Mouse (Mus musculus): ENCODE data around the gene Rffl. TPM values are rescaled to one million over a fixed set of nuclear protein-coding genes. Genes with fewer than 3 reads are reported as not detected.

Gene Rffl
- total RNA-seq, 2 experiments from 2014 or later: 3.8 to 4.2 TPM

DNA sequence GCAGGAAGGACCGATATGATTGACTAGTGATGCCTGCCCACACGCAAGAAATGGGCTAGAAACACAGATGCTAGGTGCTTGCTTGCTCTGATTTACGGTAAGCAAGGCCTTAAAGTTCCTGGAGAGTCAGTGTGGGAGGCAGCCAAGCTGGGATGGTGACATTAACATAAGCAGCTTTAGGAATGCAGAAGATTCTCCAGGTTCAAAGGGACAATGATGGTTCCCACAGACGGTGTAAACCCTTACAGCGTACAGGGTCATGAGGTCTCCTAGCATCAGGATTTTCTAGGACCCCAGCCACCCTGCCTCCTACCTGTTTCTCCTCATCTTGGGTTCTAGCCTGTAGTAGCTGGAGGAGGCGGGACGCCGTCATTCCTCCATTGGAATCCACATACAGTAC lies 12.2 kb upstream of the Rffl start:
- intact Hi-C loops (cut with DNase I): no loop called here
- no peak for DNase-seq (ENCODE audit: low spot score)

DNA sequence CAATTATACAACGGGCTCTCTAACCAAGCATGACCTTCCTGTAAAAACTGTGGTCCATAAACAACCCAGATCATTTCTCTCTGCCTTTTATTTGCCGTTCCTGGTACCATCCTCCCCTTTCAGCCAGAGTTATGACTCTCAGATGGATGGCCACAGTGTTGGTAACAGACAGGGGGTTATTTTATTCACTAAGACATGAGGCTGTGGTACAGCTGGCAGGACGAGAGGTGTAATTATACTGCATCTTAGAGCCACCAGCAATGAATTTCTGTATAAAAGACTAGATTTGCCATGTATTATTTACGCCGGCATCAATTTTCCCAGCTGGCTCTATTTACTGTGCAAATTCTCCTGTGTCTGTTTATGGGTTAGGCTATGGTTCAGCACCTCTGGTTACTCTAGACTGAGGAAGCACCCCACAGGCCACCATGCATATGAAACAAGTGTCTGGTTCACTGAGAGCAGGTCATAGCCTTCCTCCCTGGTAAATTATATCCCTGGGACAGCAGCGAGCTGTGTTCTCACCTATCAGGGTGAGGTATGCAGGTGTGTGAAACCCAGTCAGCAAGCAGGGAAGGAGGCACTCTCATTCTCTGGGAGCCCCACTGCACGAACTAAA lies 6.8 kb upstream of the Rffl start:
- no peak for DNase-seq (ENCODE audit: low spot score)
- intact Hi-C loops (cut with DNase I): no loop called here

DNA sequence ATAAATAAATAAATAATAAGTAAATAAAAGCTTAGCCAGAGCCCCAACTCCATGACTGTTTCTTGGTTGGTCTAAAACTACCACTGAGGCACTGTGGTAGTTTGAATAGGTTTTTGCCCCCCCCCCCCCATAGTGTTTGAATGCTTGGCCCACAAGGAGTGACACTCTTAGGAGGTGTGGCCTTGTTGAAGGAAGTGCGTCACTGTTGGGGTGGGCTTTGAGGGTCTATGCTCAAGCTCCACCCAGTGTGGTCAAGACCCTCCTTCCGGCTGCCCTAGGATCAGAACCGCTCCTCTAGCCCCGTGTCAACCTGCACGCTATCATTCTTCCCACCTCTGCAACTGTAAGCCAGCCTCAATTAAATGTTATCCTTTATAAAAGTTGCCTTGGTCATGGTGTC lies 4.6 kb upstream of the Rffl start:
- no peak for DNase-seq (ENCODE audit: low spot score)
- intact Hi-C loops (cut with DNase I): no loop called here

DNA sequence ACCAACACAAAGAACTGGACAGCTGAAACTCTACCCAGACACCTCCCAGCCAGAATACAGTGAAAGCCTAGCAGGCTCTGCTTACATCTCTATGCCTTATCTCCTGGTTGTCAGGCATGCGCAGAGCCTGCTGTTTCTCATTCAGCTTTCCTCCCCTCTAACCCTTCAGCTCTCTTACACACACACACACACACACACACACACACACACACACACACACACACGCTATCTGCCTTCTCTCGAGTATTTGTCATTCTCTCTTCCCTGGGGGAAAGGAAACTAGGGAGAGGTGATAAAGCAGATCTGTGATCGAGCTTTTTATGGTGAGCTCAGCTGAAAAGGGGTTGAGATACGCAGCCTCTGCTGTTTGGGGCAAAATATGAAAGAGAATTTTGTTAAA lies 3.9 kb upstream of the Rffl start:
- no peak for DNase-seq (ENCODE audit: low spot score)
- intact Hi-C loops (cut with DNase I): no loop called here

DNA sequence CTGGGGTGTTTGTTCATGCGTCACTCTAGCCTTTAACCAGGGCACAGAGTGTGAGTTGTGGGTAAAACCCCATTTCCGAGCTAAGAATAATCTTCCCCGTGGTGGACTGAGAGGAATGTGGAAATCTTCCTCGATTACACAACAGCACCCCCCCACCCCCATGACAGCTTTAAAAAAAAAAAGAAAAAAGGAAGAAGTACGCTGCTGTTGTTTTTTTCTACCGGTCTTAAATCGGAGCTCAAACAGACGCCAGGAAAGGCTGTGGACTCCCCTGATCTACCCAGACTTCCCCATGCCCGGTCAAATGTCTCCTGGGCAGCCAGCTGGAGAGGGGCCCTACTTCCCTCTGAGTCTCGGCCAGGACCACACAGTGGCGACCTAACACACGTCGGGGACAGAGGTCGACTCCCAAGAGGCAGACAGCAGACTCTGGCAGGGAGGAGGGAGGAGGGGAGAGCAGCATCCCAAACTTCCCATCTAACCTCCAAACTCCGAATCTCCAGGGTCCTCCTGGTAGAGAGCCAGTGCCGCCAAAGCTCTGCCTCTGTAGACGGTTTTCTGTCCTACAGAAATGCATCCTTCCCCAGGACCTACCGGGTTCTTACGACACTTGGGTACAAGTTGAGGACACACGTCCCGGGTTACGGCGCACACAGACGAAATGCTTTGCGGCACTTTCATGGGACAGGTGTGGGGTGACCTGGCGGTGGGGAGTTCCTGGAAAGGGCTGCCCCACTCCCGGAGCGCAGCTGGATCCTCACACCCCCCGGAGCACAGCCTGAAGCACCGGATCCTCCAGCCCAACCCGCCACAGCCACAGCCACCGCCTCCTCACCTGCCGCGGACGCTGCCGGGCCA lies 608 bp downstream of the Rffl start:
- DNase-seq (ENCODE audit: low spot score): peak; percentile 26
- intact Hi-C loops (cut with DNase I): loop anchor here (2.0 kb wide), 2 partner anchors 38 to 52 kb away; partner anchors contain the start of gene Nle1

DNA sequence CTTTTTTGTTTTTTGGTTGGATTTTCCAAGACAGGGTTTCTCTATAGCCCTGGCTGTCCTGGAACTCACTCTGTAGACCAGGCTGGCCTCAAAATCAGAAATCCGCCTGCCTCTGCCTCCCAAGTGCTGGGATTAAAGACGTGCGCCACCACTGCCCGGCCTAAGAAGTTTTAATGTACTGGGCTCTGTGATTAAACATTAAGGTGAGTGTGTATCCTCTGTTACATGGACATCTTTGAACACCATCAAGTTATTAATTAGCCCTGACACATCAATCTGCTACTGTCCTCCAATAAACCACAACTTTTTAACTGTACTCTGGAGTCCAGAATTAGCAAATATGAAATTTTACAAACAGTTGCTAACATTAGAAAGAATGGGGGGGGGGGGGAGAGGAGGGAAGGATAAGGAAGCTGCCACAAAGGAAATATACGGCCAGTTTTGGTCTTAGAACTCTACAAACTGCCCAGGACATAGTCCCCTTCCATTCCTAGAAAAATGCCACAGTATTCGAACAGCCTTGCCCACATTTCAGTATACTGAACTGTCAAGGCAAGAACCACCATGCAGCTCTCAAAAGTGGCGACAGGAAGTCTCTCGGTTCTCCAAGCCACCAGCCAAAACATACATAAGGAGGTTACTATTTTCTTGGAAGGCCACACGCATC lies 1.4 kb downstream of the Rffl start:
- no peak for DNase-seq (ENCODE audit: low spot score)
- intact Hi-C loops (cut with DNase I): loop anchor here (2.0 kb wide), 2 partner anchors 39 to 51 kb away; partner anchors contain the start of gene Nle1

DNA sequence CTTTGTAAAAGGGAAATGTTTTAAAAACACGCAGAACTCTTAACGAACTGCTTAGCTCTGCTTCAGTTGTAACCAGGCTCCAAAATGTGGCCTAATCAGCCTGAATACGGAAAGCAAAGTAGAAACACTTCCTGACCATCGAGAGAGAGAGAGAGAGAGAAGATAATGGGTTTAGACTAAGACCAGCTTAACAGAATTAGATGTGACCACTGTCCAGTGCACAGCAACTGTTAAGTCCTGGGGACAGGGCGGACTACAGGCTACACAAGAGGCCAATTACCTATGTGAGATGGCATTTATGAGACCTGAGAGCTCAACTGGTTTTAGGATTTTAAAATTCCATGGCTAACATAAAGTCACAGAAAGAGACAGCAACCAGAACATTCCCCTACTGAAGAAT lies 3.1 kb downstream of the Rffl start:
- DNase-seq (ENCODE audit: low spot score): no peak
- intact Hi-C loops (cut with DNase I): no loop called here

DNA sequence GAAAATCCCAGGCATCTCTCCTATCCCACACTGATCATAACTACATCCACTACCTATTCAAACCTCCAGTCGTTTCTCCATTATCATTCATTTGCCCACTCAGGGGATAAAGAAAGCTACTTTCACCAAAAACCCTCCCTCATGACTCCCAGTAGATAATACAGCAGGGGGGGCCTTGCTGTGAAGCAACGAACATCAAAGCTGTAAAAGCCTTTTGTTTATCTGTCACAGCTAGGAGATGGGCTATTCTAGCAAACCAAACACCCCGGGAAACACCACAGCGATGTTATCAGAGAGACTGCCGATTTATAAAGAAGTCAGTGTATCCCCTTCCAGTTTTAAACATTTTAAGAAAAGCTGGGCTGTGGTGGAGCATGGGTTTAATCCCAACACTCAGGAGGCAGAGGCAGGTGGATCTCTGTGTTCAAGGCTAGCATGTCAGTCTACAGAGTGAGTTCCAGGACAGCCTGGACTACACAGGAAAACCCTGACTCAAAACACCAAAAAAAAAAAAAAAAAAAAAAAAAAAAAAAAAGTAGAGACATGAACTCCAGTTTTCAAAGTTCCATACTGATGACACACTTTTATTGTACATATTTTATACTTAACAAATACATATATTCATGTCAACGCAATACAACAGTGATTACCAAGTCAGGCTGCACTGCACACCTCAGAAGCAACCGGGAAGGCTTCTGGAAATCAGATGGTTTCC lies 4.0 kb downstream of the Rffl start:
- intact Hi-C loops (cut with DNase I): no loop called here
- no peak for DNase-seq (ENCODE audit: low spot score)

DNA sequence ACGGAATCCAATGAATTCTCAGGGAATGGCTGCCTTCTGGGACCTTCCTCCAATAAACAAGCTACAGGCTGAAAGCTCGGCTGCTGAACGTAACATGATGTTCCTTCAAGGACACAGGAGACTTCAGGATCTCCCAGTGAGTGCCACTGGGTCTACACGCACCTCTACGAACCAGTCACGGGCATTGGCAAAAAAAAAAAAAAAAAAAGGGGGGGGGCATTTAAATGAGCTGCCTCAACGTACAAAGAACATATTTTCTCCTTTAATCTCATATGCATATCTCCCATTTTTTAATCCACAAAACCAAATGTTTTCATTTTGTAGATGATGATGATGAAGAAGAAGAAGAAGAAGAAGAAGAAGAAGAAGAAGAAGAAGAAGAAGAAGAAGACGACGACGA lies 5.1 kb downstream of the Rffl start:
- intact Hi-C loops (cut with DNase I): no loop called here
- no peak for DNase-seq (ENCODE audit: low spot score)

DNA sequence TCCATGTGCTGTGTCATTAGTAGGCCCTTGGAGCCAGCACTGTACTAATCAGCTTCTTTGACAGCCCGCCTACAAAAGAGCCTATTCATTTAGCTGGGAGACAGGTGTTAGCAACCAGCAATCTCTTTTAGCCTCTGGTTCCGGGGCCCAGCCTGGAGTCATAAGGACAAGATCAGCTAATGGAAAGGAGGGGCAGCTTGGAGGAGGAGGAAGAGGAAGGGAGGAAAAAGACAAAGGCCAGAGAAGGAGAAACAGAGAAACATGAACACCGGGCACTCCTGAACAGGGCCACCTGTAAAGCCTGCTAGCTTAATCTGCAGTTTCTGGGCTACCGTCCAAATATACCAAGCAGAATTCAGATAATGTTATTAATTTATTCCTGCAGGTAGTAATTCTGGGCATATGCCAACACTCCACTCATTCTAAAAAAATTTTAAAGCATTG lies 7.5 kb downstream of the Rffl start:
- intact Hi-C loops (cut with DNase I): no loop called here
- DNase-seq (ENCODE audit: low spot score): no peak

DNA sequence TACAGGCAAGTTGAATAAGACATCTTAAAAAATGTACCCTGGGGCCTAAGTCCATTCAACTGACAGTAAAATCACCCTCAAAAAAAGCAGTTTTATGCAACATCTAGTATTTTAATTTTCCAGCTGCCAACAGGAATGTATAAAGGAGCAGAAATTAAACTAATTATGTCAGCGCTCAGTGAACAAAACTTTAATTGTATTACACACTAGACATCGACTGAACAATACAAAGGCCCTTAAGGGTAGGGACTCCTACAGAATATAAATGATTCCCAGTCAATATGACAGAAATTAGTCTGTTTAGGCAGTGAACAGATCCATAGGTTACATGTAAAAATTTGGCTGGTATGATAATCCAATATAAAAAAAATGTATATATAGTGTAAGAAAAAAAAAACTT lies 8.0 kb downstream of the Rffl start:
- intact Hi-C loops (cut with DNase I): no loop called here
- no peak for DNase-seq (ENCODE audit: low spot score)

DNA sequence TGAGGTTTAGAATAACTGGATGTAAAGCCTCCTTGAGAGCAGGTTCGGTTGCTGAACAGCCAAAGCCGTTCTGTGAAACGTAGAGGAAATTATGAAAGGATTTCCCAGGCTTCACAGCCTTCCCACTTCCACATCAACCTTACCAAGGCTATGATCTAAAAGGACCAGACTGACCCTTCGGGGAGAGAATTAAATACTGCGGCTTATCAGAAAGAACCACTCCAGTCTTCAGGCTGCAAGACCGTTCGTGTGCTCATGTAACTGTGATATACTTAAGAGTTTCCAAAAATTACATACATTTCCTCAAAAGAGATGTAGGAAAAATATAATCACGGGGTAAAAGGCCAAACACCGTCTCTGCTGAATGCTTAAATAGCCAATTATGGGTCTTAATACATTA lies 8.4 kb downstream of the Rffl start:
- intact Hi-C loops (cut with DNase I): no loop called here
- no peak for DNase-seq (ENCODE audit: low spot score)

DNA sequence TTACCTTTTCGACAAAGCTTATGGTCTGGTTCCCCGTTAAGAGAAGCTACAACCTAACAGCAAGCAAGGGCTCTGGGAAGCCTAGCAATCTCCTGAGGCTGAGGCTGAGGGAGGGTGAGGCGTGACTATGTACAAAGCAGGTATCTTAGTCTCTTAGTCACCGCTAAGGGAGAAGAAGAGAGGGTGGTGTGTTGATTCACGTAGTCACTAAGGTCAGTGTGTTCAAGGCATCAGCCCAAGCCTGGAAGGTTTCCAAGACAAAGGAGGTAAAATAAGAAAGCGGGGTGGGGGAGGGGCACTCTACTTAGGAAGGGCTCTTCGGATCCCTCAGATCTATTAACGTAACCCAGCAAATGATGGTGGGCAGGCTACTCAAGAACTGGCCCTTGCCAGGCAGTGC lies 9.5 kb downstream of the Rffl start:
- intact Hi-C loops (cut with DNase I): no loop called here
- no peak for DNase-seq (ENCODE audit: low spot score)

DNA sequence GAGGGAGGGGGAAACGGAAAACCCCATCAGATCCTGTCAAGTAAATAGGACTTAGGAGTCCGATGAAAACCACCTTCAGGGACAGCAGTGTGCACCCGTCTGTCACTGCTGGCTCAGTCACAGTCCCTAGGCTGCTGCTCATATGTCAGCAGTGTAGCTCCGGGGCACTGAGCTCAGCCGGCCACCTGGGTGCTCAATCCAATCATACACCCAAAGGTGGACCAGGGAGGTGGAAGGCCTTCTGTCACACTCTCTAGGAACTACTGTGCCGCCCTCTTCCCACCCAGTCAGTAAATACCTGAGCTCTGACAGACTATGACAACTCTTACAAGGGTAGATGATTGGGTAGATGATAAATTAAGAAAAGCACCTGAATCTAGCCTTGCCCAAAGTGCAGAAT lies 10.3 kb downstream of the Rffl start:
- intact Hi-C loops (cut with DNase I): no loop called here
- no peak for DNase-seq (ENCODE audit: low spot score)

DNA sequence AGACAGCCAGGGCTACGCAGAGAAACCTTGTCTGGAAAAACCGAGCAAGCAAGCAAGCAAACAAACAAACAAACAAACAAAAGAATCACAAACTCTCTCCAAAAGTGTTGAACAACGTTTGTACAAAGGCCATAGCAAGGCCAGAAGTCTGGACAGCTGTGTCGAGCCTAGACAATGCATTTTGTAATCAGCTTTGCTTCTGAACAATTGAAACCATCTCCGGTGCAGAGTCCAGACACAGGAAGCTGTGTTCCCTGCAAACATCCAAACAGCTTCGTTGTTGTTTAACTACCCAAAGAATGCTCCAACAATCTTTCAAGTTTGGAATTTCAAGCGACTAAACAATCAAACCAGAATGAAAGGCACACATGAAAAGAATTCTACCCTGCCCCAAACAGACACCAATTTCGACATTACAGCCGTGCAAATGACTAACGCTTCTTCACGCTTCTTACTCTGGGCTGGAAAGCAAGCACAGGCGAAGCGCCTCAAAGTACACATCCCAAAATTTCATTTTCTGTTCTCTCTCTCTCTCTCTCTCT lies 13.6 kb downstream of the Rffl start:
- intact Hi-C loops (cut with DNase I): no loop called here
- no peak for DNase-seq (ENCODE audit: low spot score)

DNA sequence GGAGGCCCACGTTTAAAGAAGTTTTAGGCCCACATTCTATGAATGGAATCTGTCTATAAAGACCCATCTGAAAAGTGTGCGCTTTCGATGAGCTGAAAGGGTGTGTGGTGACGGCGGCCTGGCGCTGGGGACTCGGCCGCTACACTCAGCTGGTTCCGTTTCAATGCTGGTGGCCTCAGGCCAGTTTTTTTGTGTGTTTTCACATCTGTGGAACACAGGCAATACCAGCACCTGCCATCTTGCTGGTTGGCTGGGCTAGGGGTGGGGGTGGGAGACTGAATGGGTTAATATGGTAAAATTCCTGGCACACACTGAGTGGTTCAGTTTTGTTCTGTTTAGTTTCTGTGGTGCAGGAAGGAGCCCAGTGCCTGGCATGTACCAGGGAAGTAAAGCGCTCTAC lies 15.0 kb downstream of the Rffl start:
- intact Hi-C loops (cut with DNase I): no loop called here
- no peak for DNase-seq (ENCODE audit: low spot score)

DNA sequence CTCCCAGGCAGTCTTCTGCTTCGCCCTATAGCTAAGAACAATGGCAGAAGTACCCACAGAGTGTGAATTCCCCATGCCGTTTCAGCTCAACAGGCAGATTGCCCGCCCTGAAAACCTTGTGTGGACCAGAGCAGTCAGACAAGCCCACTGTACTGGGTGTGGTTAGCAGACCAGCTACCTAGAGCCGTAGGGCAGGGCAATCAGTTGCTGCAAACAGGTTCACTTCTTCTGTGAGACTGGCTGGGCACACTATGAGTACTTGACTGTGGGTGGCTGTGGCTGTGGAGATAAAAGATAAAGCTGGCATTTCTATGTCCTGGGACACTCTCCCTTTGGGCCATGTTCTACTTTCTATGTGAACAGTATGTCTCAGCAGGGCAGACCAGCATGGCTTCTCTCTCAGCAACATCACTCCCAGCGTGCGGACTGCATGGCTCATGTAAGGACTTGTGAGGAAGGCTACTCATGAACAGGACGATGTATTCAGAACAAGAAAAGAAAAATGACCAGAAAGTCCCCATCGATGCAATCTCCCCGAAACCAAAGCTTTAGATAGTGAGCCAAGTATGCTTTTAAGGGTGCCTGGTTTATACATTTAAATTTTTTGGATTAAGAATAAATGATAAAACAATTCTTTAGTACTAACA lies 15.6 kb downstream of the Rffl start:
- DNase-seq (ENCODE audit: low spot score): no peak
- intact Hi-C loops (cut with DNase I): no loop called here

DNA sequence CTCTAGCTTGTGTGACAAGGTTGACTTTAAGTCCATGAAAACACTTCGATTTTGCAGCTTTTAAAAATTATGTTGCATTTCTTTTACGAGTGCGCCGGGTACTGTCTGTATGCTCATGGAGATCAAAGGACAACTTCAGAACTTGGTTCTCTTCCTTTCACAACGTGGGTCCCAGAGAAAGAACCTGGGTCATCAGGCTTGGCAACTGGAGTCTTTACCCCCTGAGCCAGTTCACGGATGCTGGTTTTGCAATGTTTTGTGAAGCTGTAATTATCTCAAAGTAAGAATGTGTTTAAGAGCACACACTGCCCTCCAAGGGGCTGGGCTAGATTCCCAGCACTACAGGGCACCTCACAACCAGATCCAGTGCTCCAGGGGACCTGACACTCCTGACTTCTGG lies 16.9 kb downstream of the Rffl start:
- intact Hi-C loops (cut with DNase I): no loop called here
- no peak for DNase-seq (ENCODE audit: low spot score)

DNA sequence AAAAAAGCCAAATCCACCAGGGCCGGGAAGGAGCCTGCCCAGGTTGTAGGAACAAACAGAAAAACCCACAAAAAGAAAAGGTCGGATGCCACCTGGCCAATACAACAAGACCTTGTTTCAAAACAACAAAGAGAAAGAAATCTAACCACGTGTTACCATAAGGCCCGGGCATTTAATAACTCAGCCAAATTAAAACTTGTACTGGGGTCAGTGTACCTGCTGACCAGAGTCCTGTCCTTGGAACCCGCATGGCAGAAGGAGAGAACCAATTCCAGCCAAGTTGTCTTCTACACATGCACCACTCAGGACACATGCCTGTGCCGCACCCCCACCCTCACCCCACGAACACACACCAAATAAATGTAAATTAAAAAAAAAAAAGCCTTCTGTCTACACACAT lies 18.1 kb downstream of the Rffl start:
- no peak for DNase-seq (ENCODE audit: low spot score)
- intact Hi-C loops (cut with DNase I): no loop called here

DNA sequence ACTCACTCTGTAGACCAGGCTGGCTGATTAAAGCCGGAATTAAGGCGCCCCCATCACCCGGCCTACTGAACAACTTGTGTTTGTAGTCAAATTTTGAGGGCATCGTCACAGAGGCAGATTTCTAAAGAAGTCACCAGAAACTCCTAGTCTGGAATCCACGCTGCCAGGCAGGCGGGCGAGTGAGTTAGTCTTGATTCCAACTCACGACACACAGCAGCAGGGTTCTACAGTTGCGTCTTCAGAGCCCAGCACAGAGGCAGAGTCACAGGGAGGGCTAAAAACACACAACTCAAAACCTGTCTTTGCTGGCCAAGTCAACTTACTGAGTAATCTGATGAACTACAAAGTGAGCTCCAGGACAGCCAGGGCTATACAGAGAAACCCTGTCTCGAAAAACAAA lies 18.5 kb downstream of the Rffl start:
- intact Hi-C loops (cut with DNase I): no loop called here
- no peak for DNase-seq (ENCODE audit: low spot score)
